Mouse (Mus musculus) hindbrain, embryonic 15.5 days (tissue): ENCODE results near the gene Ccl4. TPM values are rescaled to one million over a fixed set of nuclear protein-coding genes. Genes with fewer than 3 reads are reported as not detected.

Experiments used
- ATAC-seq: fragments of 200-750 bp; cut with Nextera tagmentation; 2 replicates; pipeline ENCODE4 v1.8.0; 2017; ENCODE audit warnings: low read depth, moderate number of reproducible peaks, moderate TSS enrichment; ENCODE audit not compliant: low FRiP score
- H3K27ac ChIP-seq: fragments of 300-500 bp; sonication (generic); replicated peaks from 2 replicates; pipeline ENCODE4 v1.5.1; 2015; ENCODE audit warnings: mild to moderate bottlenecking, inconsistent platforms
- H3K27me3 ChIP-seq: fragments of 300-500 bp; sonication (generic); 2 replicates; pipeline ENCODE4 v1.6.1; 2015; ENCODE audit warnings: control low read depth, inconsistent platforms
- H3K36me3 ChIP-seq: fragments of 300-500 bp; sonication (generic); 2 replicates; pipeline ENCODE4 v1.6.1; 2015; ENCODE audit warnings: control low read depth, inconsistent platforms
- H3K4me1 ChIP-seq: fragments of 300-500 bp; sonication (generic); replicated peaks from 2 replicates; pipeline ENCODE4 v1.6.1; 2015; ENCODE audit warnings: control low read depth, inconsistent platforms
- H3K4me2 ChIP-seq: fragments of 300-500 bp; sonication (generic); 2 replicates; pipeline ENCODE4 v1.6.1; 2015; ENCODE audit warnings: moderate library complexity, mild to moderate bottlenecking, inconsistent platforms
- H3K4me3 ChIP-seq: fragments of 300-500 bp; sonication (generic); 2 replicates; pipeline ENCODE4 v1.5.1; 2015; ENCODE audit warnings: mild to moderate bottlenecking, inconsistent platforms
- H3K9ac ChIP-seq: fragments of 300-500 bp; sonication (generic); 2 replicates; pipeline ENCODE4 v1.6.1; 2015; ENCODE audit warnings: inconsistent platforms
- H3K9me3 ChIP-seq: fragments of 300-500 bp; sonication (generic); 2 replicates; pipeline ENCODE4 v1.6.1; 2016; ENCODE audit warnings: control low read depth, inconsistent platforms
- WGBS: fragments of 180-500 bp; shearing (Covaris S2); methylation state at CpG from one replicate; pipeline ENCODE4 v1.1.7; 2015; 5-methylcytosine and 5-hydroxymethylcytosine counted together
- polyA plus RNA-seq: library from polyadenylated mRNA; unstranded; fragments of >200 nt; fragmentation: Nextera tagmentation; extraction: Ambion mirVana; gene quantifications from 2 replicates; pipeline ENCODE4 v1.2.1, GENCODE M21; 2015

Ccl4 gene
- polyA plus RNA-seq: 0.80 and 2.0 TPM in 2 replicates

GRCm38 (mm10) chr11:83662204-83662603 is at the start of gene Ccl4:
TSS of gene Ccl4 (plus strand) at chr11:83662584.
- Histone ChIP-seq H3K9ac (no peak within 1 kb of the TSS), H3K27ac (no peak within 1 kb of the TSS), H3K4me2 (no peak within 1 kb of the TSS), H3K4me1 (no peaks in the 10 kb centered on the region), H3K4me3 (no peak within 1 kb of the TSS), H3K27me3 (no peaks in the 10 kb centered on the region), H3K36me3 (no peaks in the 10 kb centered on the region), H3K9me3 (no peaks in the 10 kb centered on the region)
- no peak for ATAC-seq
- WGBS: 85% methylated on average over 6 of the region's 6 CpGs

GRCm38 (mm10) chr11:83616586-83616985 is 45.8 kb upstream of the Ccl4 start:
- H3K4me2 ChIP-seq: no peak overlapping the region
- H3K27me3 ChIP-seq: no peaks in the 10 kb centered on the region
- no peak overlapping the region for H3K27ac ChIP-seq
- no peaks in the 10 kb centered on the region for H3K36me3 ChIP-seq
- no peaks in the 10 kb centered on the region for H3K4me1 ChIP-seq
- 100% methylated on average over 1 of the region's 1 CpGs for WGBS
- ATAC-seq: no peak
- no peaks in the 10 kb centered on the region for H3K9me3 ChIP-seq
- H3K4me3 ChIP-seq: no peak overlapping the region
- no peak overlapping the region for H3K9ac ChIP-seq

GRCm38 (mm10) chr11:83618238-83618637 is 44.1 kb upstream of the Ccl4 start:
- Histone ChIP-seq H3K27ac (no peak overlapping the region), H3K9me3 (no peaks in the 10 kb centered on the region), H3K4me3 (no peak overlapping the region), H3K4me2 (no peak overlapping the region), H3K27me3 (no peaks in the 10 kb centered on the region), H3K4me1 (no peaks in the 10 kb centered on the region), H3K36me3 (no peaks in the 10 kb centered on the region), H3K9ac (no peak overlapping the region)
- no peak for ATAC-seq
- WGBS: 45% methylated on average over 5 of the region's 5 CpGs

- H3K4me1 ChIP-seq: no peaks in the 10 kb centered on the region
- no peaks in the 10 kb centered on the region for H3K27me3 ChIP-seq
- no peak overlapping the region for H3K9ac ChIP-seq
- ATAC-seq: no peak
- H3K27ac ChIP-seq: no peak overlapping the region
- H3K36me3 ChIP-seq: no peaks in the 10 kb centered on the region
- H3K4me3 ChIP-seq: no peak overlapping the region
- no peak overlapping the region for H3K4me2 ChIP-seq
- WGBS: 95% methylated on average over 1 of the region's 1 CpGs
- no peaks in the 10 kb centered on the region for H3K9me3 ChIP-seq
Measured at GRCm38 (mm10) chr11:83619037-83619436, 43.3 kb upstream of the Ccl4 start.

GRCm38 (mm10) chr11:83623586-83623985 is 38.8 kb upstream of the Ccl4 start:
- no peak overlapping the region for H3K4me2 ChIP-seq
- H3K9me3 ChIP-seq: no peaks in the 10 kb centered on the region
- no peak overlapping the region for H3K27ac ChIP-seq
- ATAC-seq: no peak
- 87% methylated on average over 3 of the region's 3 CpGs for WGBS
- H3K4me1 ChIP-seq: no peaks in the 10 kb centered on the region
- no peaks in the 10 kb centered on the region for H3K27me3 ChIP-seq
- no peak overlapping the region for H3K9ac ChIP-seq
- no peak overlapping the region for H3K4me3 ChIP-seq
- H3K36me3 ChIP-seq: no peaks in the 10 kb centered on the region

GRCm38 (mm10) chr11:83628808-83629207 is 33.6 kb upstream of the Ccl4 start:
- Histone ChIP-seq H3K9me3 (no peaks in the 10 kb centered on the region), H3K27ac (no peak overlapping the region), H3K27me3 (no peaks in the 10 kb centered on the region), H3K4me1 (no peaks in the 10 kb centered on the region), H3K36me3 (no peaks in the 10 kb centered on the region), H3K9ac (no peak overlapping the region), H3K4me3 (no peak overlapping the region), H3K4me2 (no peak overlapping the region)
- no peak for ATAC-seq
- 88% methylated on average over 9 of the region's 9 CpGs for WGBS

- no peaks in the 10 kb centered on the region for H3K36me3 ChIP-seq
- H3K9ac ChIP-seq: no peak overlapping the region
- no peak overlapping the region for H3K4me2 ChIP-seq
- no peak for ATAC-seq
- H3K4me3 ChIP-seq: no peak overlapping the region
- no peaks in the 10 kb centered on the region for H3K9me3 ChIP-seq
- H3K27me3 ChIP-seq: no peaks in the 10 kb centered on the region
- no peak overlapping the region for H3K27ac ChIP-seq
- no peaks in the 10 kb centered on the region for H3K4me1 ChIP-seq
- WGBS: 100% methylated on average over 1 of the region's 1 CpGs
Measured at GRCm38 (mm10) chr11:83630630-83631029, 31.8 kb upstream of the Ccl4 start.

GRCm38 (mm10) chr11:83631065-83631464 is 31.3 kb upstream of the Ccl4 start:
- Histone ChIP-seq H3K9ac (no peak overlapping the region), H3K4me2 (no peak overlapping the region), H3K4me1 (no peaks in the 10 kb centered on the region), H3K27me3 (no peaks in the 10 kb centered on the region), H3K9me3 (no peaks in the 10 kb centered on the region), H3K27ac (no peak overlapping the region), H3K4me3 (no peak overlapping the region), H3K36me3 (no peaks in the 10 kb centered on the region)
- no peak for ATAC-seq
- WGBS: 95% methylated on average over 2 of the region's 2 CpGs

- no peak for ATAC-seq
- H3K36me3 ChIP-seq: no peaks in the 10 kb centered on the region
- no peaks in the 10 kb centered on the region for H3K27me3 ChIP-seq
- no peak overlapping the region for H3K9ac ChIP-seq
- H3K4me2 ChIP-seq: no peak overlapping the region
- H3K27ac ChIP-seq: no peak overlapping the region
- no peaks in the 10 kb centered on the region for H3K4me1 ChIP-seq
- WGBS: 74% methylated on average over 4 of the region's 4 CpGs
- no peak overlapping the region for H3K4me3 ChIP-seq
- H3K9me3 ChIP-seq: no peaks in the 10 kb centered on the region
Measured at GRCm38 (mm10) chr11:83632744-83633143, 29.6 kb upstream of the Ccl4 start.

- WGBS: 33% methylated on average over 4 of the region's 4 CpGs
- no peak overlapping the region for H3K27ac ChIP-seq
- no peaks in the 10 kb centered on the region for H3K9me3 ChIP-seq
- no peak overlapping the region for H3K9ac ChIP-seq
- H3K27me3 ChIP-seq: no peaks in the 10 kb centered on the region
- H3K4me2 ChIP-seq: no peak overlapping the region
- H3K4me3 ChIP-seq: no peak overlapping the region
- H3K4me1 ChIP-seq: no peaks in the 10 kb centered on the region
- no peaks in the 10 kb centered on the region for H3K36me3 ChIP-seq
- no peak for ATAC-seq
Measured at GRCm38 (mm10) chr11:83634425-83634824, 28.0 kb upstream of the Ccl4 start.

GRCm38 (mm10) chr11:83634898-83635297 is 27.5 kb upstream of the Ccl4 start:
- Histone ChIP-seq H3K27me3 (no peaks in the 10 kb centered on the region), H3K4me1 (no peaks in the 10 kb centered on the region), H3K9ac (no peak overlapping the region), H3K9me3 (no peaks in the 10 kb centered on the region), H3K27ac (no peak overlapping the region), H3K4me3 (no peak overlapping the region), H3K36me3 (no peaks in the 10 kb centered on the region), H3K4me2 (no peak overlapping the region)
- ATAC-seq: no peak
- WGBS: 96% methylated on average over 2 of the region's 2 CpGs

- H3K27ac ChIP-seq: no peak overlapping the region
- H3K4me1 ChIP-seq: no peaks in the 10 kb centered on the region
- 89% methylated on average over 1 of the region's 1 CpGs for WGBS
- no peak overlapping the region for H3K9ac ChIP-seq
- H3K9me3 ChIP-seq: no peaks in the 10 kb centered on the region
- no peaks in the 10 kb centered on the region for H3K27me3 ChIP-seq
- H3K4me2 ChIP-seq: no peak overlapping the region
- no peak overlapping the region for H3K4me3 ChIP-seq
- no peak for ATAC-seq
- H3K36me3 ChIP-seq: no peaks in the 10 kb centered on the region
Measured at GRCm38 (mm10) chr11:83636742-83637235, 25.6 kb upstream of the Ccl4 start.

- no peak overlapping the region for H3K4me3 ChIP-seq
- no peak overlapping the region for H3K27ac ChIP-seq
- no peaks in the 10 kb centered on the region for H3K27me3 ChIP-seq
- 56% methylated on average over 2 of the region's 2 CpGs for WGBS
- no peak for ATAC-seq
- no peaks in the 10 kb centered on the region for H3K36me3 ChIP-seq
- H3K9ac ChIP-seq: no peak overlapping the region
- H3K4me1 ChIP-seq: no peaks in the 10 kb centered on the region
- H3K4me2 ChIP-seq: no peak overlapping the region
- no peaks in the 10 kb centered on the region for H3K9me3 ChIP-seq
Measured at GRCm38 (mm10) chr11:83638934-83639333, 23.4 kb upstream of the Ccl4 start.
